Mouse (Mus musculus) adrenal gland, adult 10 weeks (tissue): ENCODE measurements around the gene Olfr204. TPM values are rescaled to one million over a fixed set of nuclear protein-coding genes. Genes with fewer than 3 reads are reported as not detected.

Experiments
- polyA plus RNA-seq: library from polyadenylated mRNA; stranded (reverse); fragments of 350-450 nt; fragmentation: Illumina TruSeq; extraction: RNeasy Lipid Tissue Mini Kit (QIAGEN cat#74804); gene quantifications from one replicate; pipeline ENCODE4 v1.2.3, GENCODE M21; 2014; ENCODE audit warnings: low read depth, low replicate concordance

Gene Olfr204
- not detected for polyA plus RNA-seq

GRCm38 (mm10) chr16:59318148-59318547 is at the start of gene Olfr204:
TSS of gene Olfr204 (minus strand) at chr16:59318248.

GRCm38 (mm10) chr16:59363893-59364292 is 45.8 kb upstream of the Olfr204 start, which contains the start of gene Olfr209:
TSS of gene Olfr209 (minus strand) at chr16:59363993.

DNA sequence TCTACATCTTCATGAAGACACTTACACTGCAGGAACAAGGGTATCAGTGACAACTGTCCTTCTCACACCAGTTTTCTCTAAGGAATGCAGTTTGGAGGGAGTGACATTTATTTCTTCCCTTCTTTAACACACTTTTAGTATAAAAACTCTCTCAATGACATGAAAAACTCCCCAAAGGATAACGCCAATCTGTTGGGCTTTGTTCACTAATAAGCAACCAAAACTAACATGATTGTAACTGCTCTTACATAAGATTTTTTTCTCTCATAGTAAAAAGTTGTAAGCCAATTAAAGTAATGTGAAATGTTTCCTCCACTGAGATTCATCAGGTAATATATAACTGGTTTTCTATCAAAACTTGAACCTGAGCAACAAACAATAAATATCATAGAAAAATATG is 31.1 kb upstream of the Olfr204 start, which contains the start of gene Olfr206:
Gene Olfr206, minus strand, starts transcription at position 101 of the 400 bp plus-strand sequence.

DNA sequence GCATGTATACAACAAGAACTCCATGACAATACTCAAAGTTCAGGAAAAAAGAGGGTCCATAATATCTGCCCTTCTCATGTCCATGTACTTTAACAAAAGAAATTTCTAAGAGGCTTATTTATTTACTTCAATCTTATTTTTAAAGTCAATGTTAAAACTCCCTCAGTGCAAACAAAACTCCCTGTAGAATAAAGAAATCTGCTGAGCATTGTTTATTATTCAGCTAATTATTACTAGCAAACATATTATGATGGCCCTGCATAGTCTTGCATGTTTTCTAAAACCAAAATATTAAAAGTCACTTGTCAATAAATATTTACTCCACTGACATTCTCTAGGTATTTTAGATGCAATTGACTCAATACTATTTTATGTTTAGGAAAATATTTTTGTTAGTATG is 13.0 kb upstream of the Olfr204 start, which contains the start of gene Olfr205:
Gene Olfr205, minus strand, starts transcription at position 101 of the 400 bp plus-strand sequence.

DNA sequence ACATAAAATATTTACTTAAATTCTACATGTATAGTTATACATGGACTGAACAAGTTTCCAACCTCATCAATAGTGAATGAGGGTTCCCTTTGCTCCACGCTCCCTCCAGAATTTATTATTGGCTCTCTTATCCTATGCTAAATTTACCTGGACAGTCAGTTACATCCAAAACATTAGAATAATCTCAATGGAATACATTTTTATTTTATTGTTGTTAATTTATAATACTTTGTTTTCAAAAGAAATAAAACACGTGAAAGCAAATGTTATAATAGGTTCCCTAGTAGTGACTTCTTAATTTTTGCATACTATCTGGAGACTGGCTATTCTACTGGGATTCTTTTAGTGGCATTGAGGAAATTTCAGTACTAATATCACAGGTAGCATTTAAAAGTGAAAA is 19.5 kb downstream of the Olfr204 start, which contains the start of gene Olfr203:
Gene Olfr203, plus strand, starts transcription at position 301 of the 400 bp plus-strand sequence.

DNA sequence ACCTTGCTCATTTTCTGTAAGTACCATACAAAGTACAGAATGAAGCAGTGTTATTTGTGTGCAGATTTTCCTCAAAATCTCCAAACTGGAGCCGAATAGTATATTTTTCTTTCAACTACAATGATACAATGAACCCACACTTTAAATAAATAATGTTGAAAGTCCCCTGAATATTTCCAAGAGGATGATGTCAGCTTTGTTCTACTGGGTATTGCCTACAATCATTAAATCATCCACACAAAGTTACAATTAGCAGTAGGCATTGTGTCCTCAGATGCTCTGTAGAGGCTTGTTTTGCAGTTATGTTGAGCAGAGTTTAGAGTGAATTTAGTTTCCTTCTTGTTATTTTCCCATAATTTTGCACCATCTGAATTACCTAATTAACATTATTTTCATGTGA is 31.4 kb downstream of the Olfr204 start, which contains the start of gene Olfr202:
Gene Olfr202, minus strand, starts transcription at position 101 of the 400 bp plus-strand sequence.

GRCm38 (mm10) chr16:59272532-59272931 is 45.5 kb downstream of the Olfr204 start, which contains the start of gene Olfr201:
TSS of gene Olfr201 (minus strand) at chr16:59272632.

Other genes with a start within 250 kb of the Olfr204 start
- not detected for gene Olfr190, start 240.2 kb downstream of the Olfr204 start, polyA plus RNA-seq
- not detected for gene Olfr191, start 228.4 kb downstream of the Olfr204 start, polyA plus RNA-seq
- gene Olfr193, start 206.4 kb downstream of the Olfr204 start, polyA plus RNA-seq: not detected
- not detected for gene Olfr194, start 197.2 kb downstream of the Olfr204 start, polyA plus RNA-seq
- gene Olfr195, start 171.2 kb downstream of the Olfr204 start, polyA plus RNA-seq: not detected
- not detected for gene Olfr196, start 147.8 kb downstream of the Olfr204 start, polyA plus RNA-seq
- not detected for gene Olfr198, start 114.7 kb downstream of the Olfr204 start, polyA plus RNA-seq
- not detected for gene Olfr199, start 98.5 kb downstream of the Olfr204 start, polyA plus RNA-seq
- not detected for gene Olfr201, start 45.6 kb downstream of the Olfr204 start, polyA plus RNA-seq
- not detected for gene Olfr202, start 31.5 kb downstream of the Olfr204 start, polyA plus RNA-seq
- not detected for gene Olfr203, start 19.4 kb downstream of the Olfr204 start, polyA plus RNA-seq
- not detected for gene Olfr205, start 12.9 kb upstream of the Olfr204 start, polyA plus RNA-seq
- not detected for gene Olfr206, start 31.0 kb upstream of the Olfr204 start, polyA plus RNA-seq
- gene Olfr209, start 45.7 kb upstream of the Olfr204 start, polyA plus RNA-seq: not detected
- gene Gabrr3, start 89.1 kb upstream of the Olfr204 start, polyA plus RNA-seq: not detected
- 40.1 TPM for gene Riox2, start 153.5 kb upstream of the Olfr204 start, polyA plus RNA-seq